Mouse (Mus musculus): ENCODE results near the gene Kpna3. TPM values are rescaled to one million over a fixed set of nuclear protein-coding genes. Genes with fewer than 3 reads are reported as not detected.

Kpna3 gene
- total RNA-seq, 2 experiments from 2014 or later, result 66.9 to 70.2 TPM

DNA sequence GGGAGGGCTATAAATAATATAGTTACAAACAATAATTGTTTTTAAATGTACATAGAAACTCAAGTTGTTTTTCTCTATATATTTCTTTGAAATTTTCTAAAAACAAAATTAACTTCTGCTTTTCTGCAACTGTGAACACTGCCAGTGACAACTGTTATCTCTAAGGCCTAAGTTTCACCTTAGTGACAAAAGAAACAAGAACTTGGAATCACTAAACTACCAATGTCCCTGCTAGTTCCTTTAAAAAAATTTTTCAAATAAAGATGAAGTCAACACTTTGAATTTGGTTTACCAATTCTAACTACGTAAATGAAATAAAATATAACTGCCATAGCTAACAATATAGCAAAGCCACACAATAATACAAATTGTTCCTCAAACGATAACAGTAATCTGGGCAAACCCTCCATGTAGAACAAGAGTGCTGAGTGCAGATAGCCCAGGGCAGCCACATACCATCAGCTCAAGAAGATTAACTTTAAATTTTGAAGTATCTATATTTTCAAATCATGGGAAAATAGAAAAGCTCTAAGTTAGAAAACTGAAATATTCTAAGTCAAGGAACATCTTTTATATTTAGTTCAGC lies 14.5 kb downstream of the Kpna3 start:
- Histone ChIP-seq H3K27ac (no peak overlapping the region), H3K4me3 (no peak overlapping the region)
- DNase-seq (ENCODE audit: low spot score in 2 of 2), result no peak
- TF ChIP-seq CTCF (conservative IDR thresholded peaks at IDR 0.05), result no peak

DNA sequence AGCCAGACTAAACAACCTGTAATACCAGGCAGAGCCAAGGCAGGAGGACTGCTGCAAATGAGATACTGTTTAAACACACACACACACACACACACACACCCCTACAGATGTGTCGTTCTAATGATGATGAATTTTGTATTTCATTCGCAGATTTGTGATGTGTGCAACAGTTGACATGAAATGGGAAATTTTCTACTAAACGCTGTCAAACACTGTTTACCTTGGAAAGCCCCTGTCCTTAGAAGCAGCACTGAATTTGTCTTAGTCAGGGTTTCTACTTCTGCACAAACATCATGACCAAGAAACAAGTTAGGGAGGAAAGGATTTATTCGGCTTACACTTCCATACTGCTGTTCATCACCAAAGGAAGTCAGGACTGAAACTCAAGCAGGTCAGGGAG lies 24.0 kb downstream of the Kpna3 start:
- no peak for DNase-seq (ENCODE audit: low spot score in 2 of 2)
- no peak for TF ChIP-seq CTCF (conservative IDR thresholded peaks at IDR 0.05)
- H3K27ac ChIP-seq, result no peak overlapping the region
- no peak overlapping the region for H3K4me3 ChIP-seq

DNA sequence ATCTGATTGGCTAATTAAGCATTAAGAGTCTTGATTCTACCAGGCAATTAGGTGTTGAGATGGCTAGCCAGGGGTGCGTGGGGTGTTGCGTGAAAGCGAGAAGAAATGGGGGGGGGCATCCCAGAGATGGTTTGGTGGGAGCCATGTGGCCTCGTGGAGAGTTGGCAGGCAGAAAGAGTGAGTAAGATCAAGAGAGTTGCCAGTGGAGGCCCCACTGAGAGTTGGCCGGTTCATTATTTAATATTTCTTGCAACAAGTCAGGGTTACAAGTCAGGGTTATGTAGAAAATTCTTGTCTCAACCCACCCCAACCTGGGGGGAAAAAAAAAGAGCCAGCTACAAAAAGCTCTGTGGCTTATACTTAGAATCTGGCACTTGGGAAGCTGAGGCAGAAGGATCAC lies 24.4 kb downstream of the Kpna3 start:
- no peak for DNase-seq (ENCODE audit: low spot score in 2 of 2)
- H3K27ac ChIP-seq, result no peak overlapping the region
- no peak overlapping the region for H3K4me3 ChIP-seq
- TF ChIP-seq CTCF (conservative IDR thresholded peaks at IDR 0.05), result no peak

DNA sequence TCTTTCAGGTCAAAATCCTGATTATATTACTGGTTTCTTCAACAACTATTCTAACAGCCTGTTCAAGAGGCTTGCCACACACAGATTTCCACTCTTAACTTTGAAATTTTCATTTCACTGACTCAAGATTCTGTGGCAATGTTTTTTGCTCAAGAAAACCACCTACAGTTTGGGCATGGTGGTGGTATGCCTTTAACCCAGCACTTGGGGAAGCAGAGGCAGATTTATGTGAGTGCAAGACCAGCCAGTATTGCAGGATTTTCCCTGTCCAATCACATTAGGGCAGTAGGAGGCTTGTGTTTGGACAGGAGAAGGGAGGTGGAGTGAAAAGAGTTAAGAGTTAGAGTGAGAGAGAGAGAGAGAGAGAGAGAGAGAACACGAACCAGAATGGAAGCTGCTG lies 24.9 kb downstream of the Kpna3 start:
- no peak for DNase-seq (ENCODE audit: low spot score in 2 of 2)
- TF ChIP-seq CTCF (conservative IDR thresholded peaks at IDR 0.05), result no peak
- no peak overlapping the region for H3K27ac ChIP-seq
- no peak overlapping the region for H3K4me3 ChIP-seq

DNA sequence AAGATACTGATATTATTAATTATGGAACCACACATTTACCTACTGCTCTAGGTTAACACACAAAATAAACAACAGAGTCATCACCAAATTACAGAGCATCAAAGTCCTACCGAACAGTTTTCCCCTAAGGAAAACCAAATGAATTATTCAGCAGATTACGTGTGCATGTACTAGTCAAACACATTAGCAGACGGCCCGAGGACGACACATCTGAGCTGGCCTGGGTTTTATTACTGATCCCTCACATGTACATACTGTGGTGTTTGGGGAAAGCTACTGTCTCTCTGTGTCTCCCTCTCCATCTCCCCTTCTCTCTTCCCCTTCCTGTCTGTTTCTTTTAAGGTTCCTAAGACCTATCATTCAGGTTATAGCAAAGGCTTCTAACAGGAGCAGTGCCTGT lies 25.5 kb downstream of the Kpna3 start:
- H3K4me3 ChIP-seq, result no peak overlapping the region
- DNase-seq (ENCODE audit: low spot score in 2 of 2), result no peak
- no peak for TF ChIP-seq CTCF (conservative IDR thresholded peaks at IDR 0.05)
- no peak overlapping the region for H3K27ac ChIP-seq

DNA sequence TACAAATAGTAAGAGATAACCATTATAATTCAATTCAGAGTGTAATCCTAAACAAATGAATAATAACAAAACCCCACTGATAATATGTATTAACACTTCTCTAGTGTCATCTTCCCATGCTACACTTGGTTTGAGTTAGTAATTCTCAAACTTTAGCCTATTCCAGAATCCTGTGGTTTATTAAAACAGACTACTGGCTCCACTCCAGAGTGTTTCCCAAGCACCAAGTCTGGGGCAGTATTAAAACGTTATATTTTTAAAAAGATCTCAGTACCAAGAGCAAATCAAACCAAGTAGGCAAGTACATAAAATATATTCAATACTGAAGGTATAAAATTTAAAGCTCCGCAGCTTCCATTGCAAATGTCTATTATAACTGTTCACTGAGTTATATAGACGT lies 26.0 kb downstream of the Kpna3 start:
- no peak for DNase-seq (ENCODE audit: low spot score in 2 of 2)
- Histone ChIP-seq H3K27ac (no peak overlapping the region), H3K4me3 (no peak overlapping the region)
- no peak for TF ChIP-seq CTCF (conservative IDR thresholded peaks at IDR 0.05)

DNA sequence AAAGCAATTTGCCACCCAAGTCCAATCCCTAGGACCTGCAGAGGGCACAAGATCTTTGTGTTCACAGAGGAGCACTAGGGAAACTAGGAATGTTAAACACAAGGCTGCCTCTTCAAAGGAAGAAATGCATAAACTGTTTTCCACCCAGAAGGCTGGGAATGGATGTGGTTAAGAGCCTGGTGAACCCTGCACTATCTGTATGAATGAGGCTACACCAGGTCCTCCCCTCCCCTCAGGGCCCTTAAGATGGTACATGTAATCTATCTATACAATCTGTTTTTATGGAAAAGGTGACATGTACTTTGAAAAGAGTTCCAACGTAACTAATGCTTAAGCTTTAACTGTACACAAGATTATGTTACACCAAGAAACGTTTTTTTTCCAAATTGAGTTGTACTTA lies 29.7 kb downstream of the Kpna3 start:
- DNase-seq (ENCODE audit: low spot score in 2 of 2), result no peak
- H3K4me3 ChIP-seq, result no peak overlapping the region
- 0 out of 2 replicates have a peak overlapping the region, but pooled peaks have one; percentile 2 for H3K27ac ChIP-seq
- TF ChIP-seq CTCF (conservative IDR thresholded peaks at IDR 0.05), result no peak

DNA sequence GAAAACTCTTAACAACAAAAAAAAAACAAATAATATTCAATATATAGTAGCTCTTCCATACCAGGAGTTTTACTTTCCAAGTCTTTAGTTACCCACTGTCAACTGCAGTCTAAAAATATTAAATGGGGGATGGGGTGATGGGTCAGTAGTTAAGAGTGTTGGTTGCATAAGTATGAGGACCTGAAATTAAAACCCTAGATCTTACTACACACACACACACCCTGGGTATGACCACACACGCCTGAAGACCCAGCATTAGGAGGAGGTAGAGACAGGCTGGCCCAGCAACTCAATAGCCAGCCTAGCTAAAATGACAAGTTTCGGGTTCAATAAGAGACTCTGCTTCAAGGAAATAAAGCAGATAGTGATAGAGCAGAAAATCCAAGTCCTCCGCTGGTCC lies 32.6 kb downstream of the Kpna3 start:
- no peak for TF ChIP-seq CTCF (conservative IDR thresholded peaks at IDR 0.05)
- no peak overlapping the region for H3K27ac ChIP-seq
- no peak for DNase-seq (ENCODE audit: low spot score in 2 of 2)
- no peak overlapping the region for H3K4me3 ChIP-seq

DNA sequence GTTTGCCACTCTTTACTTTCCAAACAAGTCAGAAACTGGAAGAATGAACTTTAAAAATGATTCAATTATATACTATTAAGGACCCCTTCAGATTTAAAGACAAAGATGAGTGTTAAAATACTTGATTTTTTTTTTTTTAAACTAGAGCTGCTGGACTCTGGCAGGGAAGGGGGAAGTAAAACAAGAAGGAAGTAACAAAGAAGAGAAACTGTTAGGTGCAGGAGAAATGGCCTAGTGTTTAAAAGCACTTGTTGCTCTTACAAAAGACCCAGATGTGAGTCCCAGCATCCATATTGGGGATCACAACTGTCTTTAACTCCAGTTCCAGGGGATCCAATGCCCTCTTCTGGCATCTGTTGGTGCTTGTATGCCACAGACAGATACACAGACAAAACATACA lies 33.9 kb downstream of the Kpna3 start:
- no peak for TF ChIP-seq CTCF (conservative IDR thresholded peaks at IDR 0.05)
- no peak for DNase-seq (ENCODE audit: low spot score in 2 of 2)
- Histone ChIP-seq H3K27ac (no peak overlapping the region), H3K4me3 (no peak overlapping the region)

DNA sequence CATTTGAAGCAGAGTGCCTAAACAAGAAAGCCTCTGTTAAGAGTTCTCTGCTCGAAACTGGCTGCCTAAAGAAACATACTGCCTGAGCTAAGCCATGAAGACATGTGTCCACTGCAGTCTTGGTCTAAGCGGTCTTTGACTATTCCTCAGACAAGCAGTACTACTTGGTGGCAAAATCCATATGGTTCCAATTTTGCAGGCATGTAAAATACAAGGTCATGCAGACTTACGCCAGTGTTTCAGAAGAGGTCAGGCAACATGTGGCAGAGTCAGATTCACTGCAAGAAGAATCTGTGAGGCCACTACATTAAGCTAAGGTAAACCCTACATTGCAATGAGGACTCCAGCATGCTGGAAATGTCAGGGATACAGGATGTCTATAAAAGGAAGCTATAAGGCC lies 34.7 kb downstream of the Kpna3 start:
- no peak for TF ChIP-seq CTCF (conservative IDR thresholded peaks at IDR 0.05)
- Histone ChIP-seq H3K27ac (no peak overlapping the region), H3K4me3 (no peak overlapping the region)
- DNase-seq (ENCODE audit: low spot score in 2 of 2), result no peak

DNA sequence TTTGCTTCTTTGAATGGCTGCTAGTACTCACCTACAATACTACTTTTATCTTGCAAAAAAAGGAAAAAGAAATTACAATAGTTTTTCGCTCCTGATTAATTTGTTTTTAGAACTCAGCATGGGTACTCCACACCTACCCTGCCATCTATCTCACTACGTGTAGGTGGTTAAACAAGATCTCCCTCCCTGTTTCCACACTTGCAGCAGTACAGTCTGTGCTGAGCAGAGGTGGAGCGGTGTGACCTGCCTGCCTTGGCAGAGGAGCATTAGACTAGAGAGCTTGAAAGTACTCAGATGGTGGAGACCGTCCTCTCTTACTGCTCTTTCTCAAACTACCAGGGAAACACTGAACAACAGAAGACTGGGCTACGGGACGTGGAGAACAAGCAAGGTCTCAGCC lies 44.9 kb downstream of the Kpna3 start:
- DNase-seq (ENCODE audit: low spot score in 2 of 2), result no peak
- TF ChIP-seq CTCF (conservative IDR thresholded peaks at IDR 0.05), result no peak
- no peak overlapping the region for H3K4me3 ChIP-seq
- H3K27ac ChIP-seq, result no peak overlapping the region

DNA sequence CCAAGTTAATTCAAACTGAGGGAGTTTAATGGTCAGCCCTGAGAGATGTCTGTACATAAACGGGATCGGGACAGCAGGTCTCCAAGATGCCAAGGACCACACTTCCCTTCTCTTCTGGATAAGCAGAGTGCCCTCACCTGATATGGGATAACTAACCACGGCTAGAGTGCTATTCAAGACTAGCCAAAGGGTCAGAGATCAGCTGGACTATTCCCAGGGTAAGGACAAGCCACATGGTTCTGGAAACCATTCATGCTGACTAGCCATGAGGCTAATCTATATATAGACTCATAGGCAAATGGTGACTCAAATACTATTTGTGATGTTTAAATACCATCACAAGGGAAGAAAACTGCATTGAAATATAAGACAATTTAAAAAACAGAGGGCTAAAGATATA lies 49.1 kb downstream of the Kpna3 start:
- no peak overlapping the region for H3K27ac ChIP-seq
- TF ChIP-seq CTCF (conservative IDR thresholded peaks at IDR 0.05), result no peak
- DNase-seq (ENCODE audit: low spot score in 2 of 2), result no peak
- H3K4me3 ChIP-seq, result no peak overlapping the region

DNA sequence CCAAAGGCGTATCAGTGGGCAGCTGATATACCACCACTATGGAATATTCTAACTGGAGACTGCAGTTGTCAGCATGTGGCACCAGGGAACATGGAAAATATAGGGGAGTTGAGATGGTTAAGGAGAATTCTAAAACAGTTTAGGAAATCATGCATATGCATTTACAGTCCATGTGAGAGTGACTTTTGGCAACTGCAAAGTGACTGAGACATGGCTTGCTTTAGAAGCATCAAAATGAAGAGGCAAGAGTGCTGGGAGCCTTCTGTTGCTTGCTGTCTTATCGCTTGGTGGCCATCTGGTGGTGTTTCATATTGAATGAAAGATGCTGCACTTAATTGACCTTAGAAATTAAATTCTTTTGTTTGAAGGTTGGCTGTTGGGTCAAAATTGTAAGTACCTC lies 72.4 kb downstream of the Kpna3 start:
- no peak for TF ChIP-seq CTCF (conservative IDR thresholded peaks at IDR 0.05)
- peak in 1 of 2 experiments; percentile 26 for DNase-seq (ENCODE audit: low spot score in 2 of 2)
- no peak overlapping the region for H3K4me3 ChIP-seq
- H3K27ac ChIP-seq, result no peak overlapping the region

DNA sequence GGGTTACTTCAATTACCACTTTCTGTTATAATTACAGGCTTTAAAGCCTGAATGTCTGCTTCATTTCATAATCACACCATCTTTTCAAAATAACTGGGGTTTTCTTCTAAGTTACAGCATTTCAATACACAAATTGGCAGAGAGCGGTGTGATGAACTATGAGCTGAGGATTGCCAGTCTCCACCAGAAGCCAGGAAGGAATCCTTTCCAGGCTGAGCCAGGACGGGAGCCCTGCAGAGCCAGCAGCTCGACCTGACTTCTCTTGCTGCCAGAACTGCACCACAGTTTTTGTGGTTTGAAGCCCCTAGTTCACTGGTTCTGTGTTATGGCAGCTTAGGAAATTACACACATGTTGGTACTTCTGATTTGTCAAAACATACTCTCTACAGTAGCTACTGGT lies 75.0 kb downstream of the Kpna3 start:
- DNase-seq (ENCODE audit: low spot score in 2 of 2), result no peak
- no peak for TF ChIP-seq CTCF (conservative IDR thresholded peaks at IDR 0.05)
- Histone ChIP-seq H3K27ac (no peak overlapping the region; the same call in 1 of the 2 replicates), H3K4me3 (no peak overlapping the region)

DNA sequence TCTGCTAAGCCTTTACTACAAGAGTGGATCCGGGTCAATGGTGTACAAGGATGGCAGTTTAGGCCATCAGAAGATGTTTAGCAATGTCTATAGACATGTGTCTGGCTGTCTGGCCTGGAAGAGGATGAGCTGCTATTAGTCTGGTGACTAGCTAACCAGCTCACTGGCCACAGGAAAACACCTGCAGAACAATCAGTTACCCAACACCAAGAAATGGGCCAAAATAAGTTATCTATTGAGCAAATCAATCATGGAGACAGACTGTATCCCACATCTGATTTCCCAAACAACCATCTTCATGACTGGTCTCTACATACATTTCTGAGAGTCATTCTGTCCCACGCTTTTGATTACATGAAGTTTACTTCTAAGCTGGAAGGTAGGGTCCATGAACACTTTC lies 75.9 kb downstream of the Kpna3 start:
- H3K4me3 ChIP-seq, result no peak overlapping the region
- DNase-seq (ENCODE audit: low spot score in 2 of 2), result no peak
- TF ChIP-seq CTCF (conservative IDR thresholded peaks at IDR 0.05), result no peak

More for the DNA sequence above, 75.9 kb downstream of the Kpna3 start:
- H3K27ac ChIP-seq, result no peak overlapping the region
